Mouse (Mus musculus) testis, adult 2 months (tissue): ENCODE results near the gene Glud1.

Experiments
- CTCF ChIP-seq: fragments of 200-500 bp; IDR thresholded peaks from 2 replicates; pipeline ENCODE4 v1.5.1; 2012; ENCODE audit warnings: low read depth, mild to moderate bottlenecking, inconsistent platforms, low read length, moderate library complexity; ENCODE audit not compliant: control insufficient read depth, insufficient read depth, insufficient replicate concordance
- POLR2A ChIP-seq: fragments of 200-500 bp; IDR thresholded peaks from 2 replicates; pipeline ENCODE4 v1.6.1; 2012; ENCODE audit warnings: low read depth, mild to moderate bottlenecking, inconsistent platforms, low read length, moderate library complexity; ENCODE audit not compliant: control insufficient read depth

- no peak for TF ChIP-seq POLR2A
- TF ChIP-seq CTCF, result no peak
These were observed 21.9 kb downstream of the Glud1 start for GRCm38 (mm10) chr14:34332476-34332875.
